Mouse (Mus musculus): Measurements from ENCODE around the gene Ugt2a2. TPM values are rescaled to one million over a fixed set of nuclear protein-coding genes. Genes with fewer than 3 reads are reported as not detected.
"Not testable (repeated sequence)": the region's sequence is repeated elsewhere in the genome, so short reads cannot be mapped to it uniquely, and the experiment has no call there.

The Ugt2a2 gene
- polyA plus RNA-seq, 1 experiment from 2014 or later: not detected

- 73% methylated on average over 3 of the region's 3 CpGs for WGBS
- no peaks in the 10 kb centered on the region for H3K4me1 ChIP-seq (replicated peaks; ENCODE audit: control insufficient read depth, insufficient read depth, low read length)
- H3K27me3 ChIP-seq (ENCODE audit: control insufficient read depth, insufficient read depth, low read depth, low read length): no peaks in the 10 kb centered on the region
- no peak overlapping the region for H3K4me3 ChIP-seq (ENCODE audit: low read length)
- H3K4me2 ChIP-seq (ENCODE audit: low read depth, low read length): no peak overlapping the region
- H3K9me3 ChIP-seq (ENCODE audit: control insufficient read depth, low read length): no peaks in the 10 kb centered on the region
- no peak overlapping the region for H3K27ac ChIP-seq (ENCODE audit: low read length)
- H3K36me3 ChIP-seq (ENCODE audit: control insufficient read depth, insufficient read depth, low read length): no peaks in the 10 kb centered on the region
- no peak overlapping the region for H3K9ac ChIP-seq (ENCODE audit: low read length)
- no peak for ATAC-seq (ENCODE audit: low read depth)
Measured at GRCm38 (mm10) chr5:87456216-87456850, 25.7 kb downstream of the Ugt2a2 start.

GRCm38 (mm10) chr5:87455519-87455918, 26.5 kb downstream of the Ugt2a2 start:
- no peak overlapping the region for H3K27ac ChIP-seq (ENCODE audit: low read length)
- H3K9me3 ChIP-seq (ENCODE audit: control insufficient read depth, low read length): no peaks in the 10 kb centered on the region
- no peaks in the 10 kb centered on the region for H3K27me3 ChIP-seq (ENCODE audit: control insufficient read depth, insufficient read depth, low read depth, low read length)
- no peaks in the 10 kb centered on the region for H3K4me1 ChIP-seq (replicated peaks; ENCODE audit: control insufficient read depth, insufficient read depth, low read length)
- H3K4me2 ChIP-seq (ENCODE audit: low read depth, low read length): no peak overlapping the region
- ATAC-seq (ENCODE audit: low read depth): no peak
- no peak overlapping the region for H3K4me3 ChIP-seq (ENCODE audit: low read length)
- H3K9ac ChIP-seq (ENCODE audit: low read length): no peak overlapping the region
- no peaks in the 10 kb centered on the region for H3K36me3 ChIP-seq (ENCODE audit: control insufficient read depth, insufficient read depth, low read length)

- H3K27ac ChIP-seq (ENCODE audit: low read length); H3K4me3 ChIP-seq (ENCODE audit: low read length); H3K9me3 ChIP-seq (ENCODE audit: control insufficient read depth, low read length); H3K27me3 ChIP-seq (ENCODE audit: control insufficient read depth, insufficient read depth, low read depth, low read length); ATAC-seq (ENCODE audit: low read depth); H3K4me1 ChIP-seq (replicated peaks; ENCODE audit: control insufficient read depth, insufficient read depth, low read length); H3K9ac ChIP-seq (ENCODE audit: low read length); H3K36me3 ChIP-seq (ENCODE audit: control insufficient read depth, insufficient read depth, low read length); H3K4me2 ChIP-seq (ENCODE audit: low read depth, low read length): not testable (repeated sequence)
- WGBS: 72% methylated on average over 4 of the region's 5 CpGs
Measured at GRCm38 (mm10) chr5:87452514-87452913, 29.5 kb downstream of the Ugt2a2 start.

GRCm38 (mm10) chr5:87436264-87436663, 45.8 kb downstream of the Ugt2a2 start:
- WGBS: 32% methylated on average over 3 of the region's 3 CpGs
- no peaks in the 10 kb centered on the region for H3K4me1 ChIP-seq (replicated peaks; ENCODE audit: control insufficient read depth, insufficient read depth, low read length)
- no peaks in the 10 kb centered on the region for H3K36me3 ChIP-seq (ENCODE audit: control insufficient read depth, insufficient read depth, low read length)
- H3K4me2 ChIP-seq (ENCODE audit: low read depth, low read length): no peak overlapping the region
- no peak overlapping the region for H3K4me3 ChIP-seq (ENCODE audit: low read length)
- H3K27me3 ChIP-seq (ENCODE audit: control insufficient read depth, insufficient read depth, low read depth, low read length): no peaks in the 10 kb centered on the region
- H3K9me3 ChIP-seq (ENCODE audit: control insufficient read depth, low read length): no peaks in the 10 kb centered on the region
- H3K27ac ChIP-seq (ENCODE audit: low read length): no peak overlapping the region
- H3K9ac ChIP-seq (ENCODE audit: low read length): no peak overlapping the region
- ATAC-seq (ENCODE audit: low read depth): no peak

- Histone ChIP-seq H3K27ac (ENCODE audit: low read length) (no peak overlapping the region), H3K4me2 (ENCODE audit: low read depth, low read length) (no peak overlapping the region), H3K36me3 (ENCODE audit: control insufficient read depth, insufficient read depth, low read length) (no peaks in the 10 kb centered on the region), H3K4me3 (ENCODE audit: low read length) (no peak overlapping the region), H3K4me1 (replicated peaks; ENCODE audit: control insufficient read depth, insufficient read depth, low read length) (no peaks in the 10 kb centered on the region), H3K9ac (ENCODE audit: low read length) (no peak overlapping the region), H3K9me3 (ENCODE audit: control insufficient read depth, low read length) (no peaks in the 10 kb centered on the region), H3K27me3 (ENCODE audit: control insufficient read depth, insufficient read depth, low read depth, low read length) (no peaks in the 10 kb centered on the region)
- WGBS: 72% methylated on average over 3 of the region's 3 CpGs
- ATAC-seq (ENCODE audit: low read depth): no peak
Measured at GRCm38 (mm10) chr5:87425676-87426075, 56.4 kb downstream of the Ugt2a2 start.

- not testable (repeated sequence) for H3K27me3 ChIP-seq (ENCODE audit: control insufficient read depth, insufficient read depth, low read depth, low read length); H3K4me1 ChIP-seq (replicated peaks; ENCODE audit: control insufficient read depth, insufficient read depth, low read length); H3K9ac ChIP-seq (ENCODE audit: low read length); H3K9me3 ChIP-seq (ENCODE audit: control insufficient read depth, low read length); ATAC-seq (ENCODE audit: low read depth); H3K27ac ChIP-seq (ENCODE audit: low read length); H3K4me2 ChIP-seq (ENCODE audit: low read depth, low read length); H3K36me3 ChIP-seq (ENCODE audit: control insufficient read depth, insufficient read depth, low read length); H3K4me3 ChIP-seq (ENCODE audit: low read length)
- WGBS: 83% methylated on average over 1 of the region's 2 CpGs
Measured at GRCm38 (mm10) chr5:87424041-87424440, 58.0 kb downstream of the Ugt2a2 start, which contains the start of gene Ugt2b38. Gene Ugt2b38, minus strand, starts transcription at chr5:87424203.

Other genes with a start within 250 kb of the Ugt2a2 start
- not detected in 2 replicates for gene Ugt2b37, start 227.5 kb downstream of the Ugt2a2 start, polyA plus RNA-seq (2015; fragmentation: Nextera tagmentation; extraction: Ambion mirVana)
- gene Ugt2a3, start 145.1 kb downstream of the Ugt2a2 start, polyA plus RNA-seq (2015; fragmentation: Nextera tagmentation; extraction: Ambion mirVana): not detected in 2 replicates
- gene Ugt2b38, start 58.1 kb downstream of the Ugt2a2 start, polyA plus RNA-seq (2015; fragmentation: Nextera tagmentation; extraction: Ambion mirVana): not detected in 2 replicates
- not detected in 2 replicates for gene Gm43638, start 4.5 kb upstream of the Ugt2a2 start, polyA plus RNA-seq (2015; fragmentation: Nextera tagmentation; extraction: Ambion mirVana)
- gene Ugt2a1, start 8.6 kb upstream of the Ugt2a2 start, polyA plus RNA-seq (2015; fragmentation: Nextera tagmentation; extraction: Ambion mirVana): not detected in 2 replicates
- not detected in 2 replicates for gene Sult1b1, start 55.9 kb upstream of the Ugt2a2 start, polyA plus RNA-seq (2015; fragmentation: Nextera tagmentation; extraction: Ambion mirVana)
- gene Sult1d1, start 86.8 kb upstream of the Ugt2a2 start, polyA plus RNA-seq (2015; fragmentation: Nextera tagmentation; extraction: Ambion mirVana): 0.14 TPM in 1 of 2 replicates, not detected in the other
- gene Sult1e1, start 109.3 kb upstream of the Ugt2a2 start, polyA plus RNA-seq (2015; fragmentation: Nextera tagmentation; extraction: Ambion mirVana): not detected in 2 replicates
- not detected in 2 replicates for gene Csn1s1, start 183.9 kb upstream of the Ugt2a2 start, polyA plus RNA-seq (2015; fragmentation: Nextera tagmentation; extraction: Ambion mirVana)
- gene Csn2, start 217.4 kb upstream of the Ugt2a2 start, polyA plus RNA-seq (2015; fragmentation: Nextera tagmentation; extraction: Ambion mirVana): 0.33 TPM in 1 of 2 replicates, not detected in the other

All from lung, embryonic 16.5 days (tissue).